In the genomic region with DNA sequence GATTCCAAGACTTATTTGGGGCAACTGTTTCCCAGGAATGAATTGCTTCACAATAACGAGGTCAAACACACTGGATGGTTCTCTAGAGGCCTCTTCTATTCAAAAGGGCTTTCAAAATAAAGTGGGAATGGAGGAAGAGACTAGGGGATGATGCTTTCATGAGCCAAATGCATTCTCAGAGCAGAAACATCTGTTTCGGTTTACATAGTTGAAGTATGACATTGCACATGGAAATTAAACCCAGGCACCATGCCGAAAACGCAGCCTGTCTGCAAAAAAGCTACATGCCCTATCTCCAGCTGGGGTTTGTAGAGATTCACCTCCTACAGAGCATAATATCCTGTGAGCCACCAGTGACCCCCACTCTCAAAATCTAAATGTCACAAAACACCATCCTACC, we compare ENCODE assay signal across 9 mouse cellular contexts. TPM values are rescaled to one million over a fixed set of nuclear protein-coding genes. Genes with fewer than 3 reads are reported as not detected.
DNase-seq lines count a peak whose midpoint lies in the region; ATAC-seq lines count a peak whose summit lies in the region.
"Had no signal": no experiment of that assay in that cellular context is flagged by ENCODE, and none has a peak within 500 bp of the region (broad histone marks: within the 10 kb centered on the region; RNA-seq: fewer than 3 reads in every experiment).

No protein-coding gene starts in this region.

- ATAC-seq in hindbrain, embryonic 11.5 days (ENCODE audit: low FRiP score) = no peak
- no peak for ATAC-seq in hindbrain, embryonic 16.5 days
- no peak for ATAC-seq in kidney, embryonic 16.5 days (ENCODE audit: low FRiP score, low TSS enrichment)
- no peak; the same call in 1 of the 2 replicates for ATAC-seq in neural tube, embryonic 11.5 days (ENCODE audit: insufficient read depth, low FRiP score, low TSS enrichment)
- ATAC-seq in monocyte, adult 5-6 weeks (replicated peaks; ENCODE audit: insufficient number of reproducible peaks, low FRiP score, low TSS enrichment, poor library complexity, severe bottlenecking) = no peak
- no peak for ATAC-seq in inflammation-experienced regulatory T-cells, adult 6 months

- no peak overlapping the region for H3K4me3 ChIP-seq in hindbrain, embryonic 11.5 days (ENCODE audit: low read depth, low read length)
- H3K4me3 ChIP-seq in hindbrain, embryonic 16.5 days (ENCODE audit: low read length) = no peak overlapping the region
- H3K4me3 ChIP-seq in kidney, embryonic 16.5 days (ENCODE audit: low read length) = no peak overlapping the region
- H3K4me3 ChIP-seq in neural tube, embryonic 11.5 days (ENCODE audit: low read depth, low read length) = no peak overlapping the region
- H3K4me3 ChIP-seq: liver, embryonic 15.5 days had no signal

- 56% methylated on average over 4 of the region's 4 CpGs for WGBS in hindbrain, embryonic 11.5 days
- WGBS in hindbrain, embryonic 16.5 days = 66% methylated on average over 4 of the region's 4 CpGs
- WGBS in kidney, embryonic 16.5 days = 52% methylated on average over 4 of the region's 4 CpGs
- 59% methylated on average over 4 of the region's 4 CpGs for WGBS in neural tube, embryonic 11.5 days

- no peak overlapping the region for H3K27ac ChIP-seq in hindbrain, embryonic 11.5 days (ENCODE audit: low read depth, low read length)
- H3K27ac ChIP-seq in hindbrain, embryonic 16.5 days (ENCODE audit: low read depth, low read length) = no peak overlapping the region
- peak overlapping the region; percentile 32; the same call in 1 of the 2 replicates for H3K27ac ChIP-seq in kidney, embryonic 16.5 days (ENCODE audit: low read length)
- no peak overlapping the region for H3K27ac ChIP-seq in neural tube, embryonic 11.5 days (ENCODE audit: low read depth, low read length)
- H3K27ac ChIP-seq: liver, embryonic 15.5 days had no signal

- no peak overlapping the region for H3K4me2 ChIP-seq in hindbrain, embryonic 11.5 days (replicated peaks; ENCODE audit: low read depth, low read length)
- no peak overlapping the region for H3K4me2 ChIP-seq in hindbrain, embryonic 16.5 days (ENCODE audit: low read length)
- H3K4me2 ChIP-seq in kidney, embryonic 16.5 days (replicated peaks; ENCODE audit: low read depth, low read length) = no peak overlapping the region; the same call in 1 of the 2 replicates
- no peak overlapping the region for H3K4me2 ChIP-seq in neural tube, embryonic 11.5 days (ENCODE audit: low read depth)
- H3K4me2 ChIP-seq: liver, embryonic 15.5 days had no signal

- no peaks in the 10 kb centered on the region for H3K36me3 ChIP-seq in hindbrain, embryonic 11.5 days (ENCODE audit: control insufficient read depth, insufficient read depth, low read length)
- H3K36me3 ChIP-seq in hindbrain, embryonic 16.5 days (ENCODE audit: control insufficient read depth, insufficient read depth, low read length) = no peaks in the 10 kb centered on the region
- no peaks in the 10 kb centered on the region for H3K36me3 ChIP-seq in kidney, embryonic 16.5 days (ENCODE audit: insufficient read depth, low read length)
- no peaks in the 10 kb centered on the region for H3K36me3 ChIP-seq in neural tube, embryonic 11.5 days (ENCODE audit: control insufficient read depth, insufficient read depth, low read length)
- H3K36me3 ChIP-seq: liver, embryonic 15.5 days had no signal

- peak; percentile 32 for DNase-seq in hindbrain, embryonic 11.5 days (ENCODE audit: low spot score)
- DNase-seq in gastrocnemius, adult 8-10 months (ENCODE audit: low spot score in 2 of 2) = peak; percentile 37 to 48
- peak; percentile 19 for DNase-seq in neural tube, embryonic 11.5 days (ENCODE audit: low spot score)
- DNase-seq in left cerebral cortex, postnatal 4 days = no peak

- no peak overlapping the region for H3K9ac ChIP-seq in hindbrain, embryonic 11.5 days (ENCODE audit: low read depth, low read length)
- no peak overlapping the region for H3K9ac ChIP-seq in hindbrain, embryonic 16.5 days (ENCODE audit: low read depth, low read length)
- no peak overlapping the region for H3K9ac ChIP-seq in kidney, embryonic 16.5 days (replicated peaks; ENCODE audit: low read length)
- no peak overlapping the region for H3K9ac ChIP-seq in neural tube, embryonic 11.5 days (ENCODE audit: low read length)
- H3K9ac ChIP-seq: liver, embryonic 15.5 days had no signal

- H3K4me1 ChIP-seq in hindbrain, embryonic 11.5 days (replicated peaks; ENCODE audit: control insufficient read depth, insufficient read depth, low read length) = no peaks in the 10 kb centered on the region
- no peaks in the 10 kb centered on the region for H3K4me1 ChIP-seq in hindbrain, embryonic 16.5 days (ENCODE audit: control insufficient read depth, insufficient read depth, low read depth, low read length)
- peaks cover 14% of the 10 kb centered on the region; the same call in 1 of the 2 replicates for H3K4me1 ChIP-seq in kidney, embryonic 16.5 days (ENCODE audit: insufficient read depth, low read length)
- H3K4me1 ChIP-seq in neural tube, embryonic 11.5 days (ENCODE audit: control insufficient read depth, insufficient read depth, low read length) = no peaks in the 10 kb centered on the region

- no peaks in the 10 kb centered on the region for H3K27me3 ChIP-seq in hindbrain, embryonic 11.5 days (ENCODE audit: control insufficient read depth, insufficient read depth, low read length)
- no peaks in the 10 kb centered on the region for H3K27me3 ChIP-seq in hindbrain, embryonic 16.5 days (replicated peaks; ENCODE audit: control insufficient read depth, insufficient read depth, low read length)
- H3K27me3 ChIP-seq in kidney, embryonic 16.5 days (ENCODE audit: insufficient read depth, low read length) = no peaks in the 10 kb centered on the region
- H3K27me3 ChIP-seq in neural tube, embryonic 11.5 days (ENCODE audit: control insufficient read depth, insufficient read depth, low read length) = no peaks in the 10 kb centered on the region
- H3K27me3 ChIP-seq: liver, embryonic 15.5 days had no signal

- H3K9me3 ChIP-seq in hindbrain, embryonic 11.5 days (ENCODE audit: control insufficient read depth, low read length) = no peaks in the 10 kb centered on the region
- H3K9me3 ChIP-seq in hindbrain, embryonic 16.5 days (ENCODE audit: control insufficient read depth, low read length) = no peaks in the 10 kb centered on the region
- no peaks in the 10 kb centered on the region for H3K9me3 ChIP-seq in kidney, embryonic 16.5 days (ENCODE audit: low read length)
- no peaks in the 10 kb centered on the region for H3K9me3 ChIP-seq in neural tube, embryonic 11.5 days (ENCODE audit: control insufficient read depth, low read length)
- H3K9me3 ChIP-seq: liver, embryonic 15.5 days had no signal

- intact Hi-C loops in left cerebral cortex, postnatal 4 days (cut with DNase I) = loop anchor here (1.0 to 5.0 kb wide), 3 partner anchors 328 to 1538 kb away; no protein-coding TSS in a partner anchor

RNA-seq across cellular contexts. Expression of gene Wdr75, which starts 29.3 kb away (rescaled TPM):
- 75.3 and 83.1 TPM in 2 replicates for polyA plus RNA-seq in hindbrain, embryonic 11.5 days (2014; fragmentation: Nextera tagmentation; extraction: Ambion mirVana)
- polyA plus RNA-seq in hindbrain, embryonic 16.5 days (2015; fragmentation: Nextera tagmentation; extraction: Ambion mirVana) = 49.1 and 50.1 TPM in 2 replicates
- 10 to 100 TPM; 11.2 to 18.9 (median 17.2) TPM for total RNA-seq in gastrocnemius, adult 8-10 months (2022)
- 58.7 and 64.6 TPM in 2 replicates for polyA plus RNA-seq in kidney, embryonic 16.5 days (2015; fragmentation: Nextera tagmentation; extraction: Ambion mirVana)
- 82.9 and 92.3 TPM in 2 replicates for polyA plus RNA-seq in neural tube, embryonic 11.5 days (2014; fragmentation: Nextera tagmentation; extraction: Ambion mirVana)
- total RNA-seq in monocyte, adult 5-6 weeks (2017) = 34.2 to 56.3 TPM (median 38.3 TPM) in 3 replicates
- 10 to 100 TPM; 30.5 to 61.8 (median 56.9) TPM for polyA plus RNA-seq in inflammation-experienced regulatory T-cells, adult 6 months (2017; shearing (Covaris generic))
- 10 to 100 TPM; 57.4 to 60.6 TPM for total RNA-seq in left cerebral cortex, postnatal 4 days (2021)
